Mouse (Mus musculus) G1E (cell line): ENCODE data around the gene R3hcc1l. TPM values are rescaled to one million over a fixed set of nuclear protein-coding genes. Genes with fewer than 3 reads are reported as not detected.

ENCODE experiments used
- ATAC-seq: 2 replicates; pipeline ENCODE4 v1.8.0; 2016; ENCODE audit warnings: mild to moderate bottlenecking; ENCODE audit not compliant: insufficient number of reproducible peaks, poor library complexity, low FRiP score, severe bottlenecking; ENCODE audit errors: extremely low read depth
- DNase-seq: peaks from one replicate; pipeline ENCODE4 v3.0.0; 2012; ENCODE audit warnings: low spot score
- H3K27me3 ChIP-seq: 2 replicates; pipeline ENCODE4 v1.6.1; 2012; ENCODE audit warnings: mild to moderate bottlenecking, low read length, inconsistent platforms; ENCODE audit not compliant: insufficient read depth
- H3K36me3 ChIP-seq: replicated peaks from 2 replicates; pipeline ENCODE3; 2012; ENCODE audit warnings: mild to moderate bottlenecking, inconsistent platforms
- H3K4me1 ChIP-seq: 2 replicates; pipeline ENCODE4 v1.6.1; 2012; ENCODE audit warnings: low read depth, low read length, inconsistent platforms, mixed read lengths; ENCODE audit not compliant: insufficient read depth
- H3K4me3 ChIP-seq: 2 replicates; pipeline ENCODE4 v1.5.1; 2012; ENCODE audit warnings: low read depth, mild to moderate bottlenecking, inconsistent platforms, low read length, moderate library complexity, mixed read lengths
- H3K9me3 ChIP-seq: replicated peaks from 2 replicates; pipeline ENCODE4 v1.6.1; 2012; ENCODE audit warnings: inconsistent platforms
- CTCF ChIP-seq: IDR thresholded peaks from 2 replicates; pipeline ENCODE4 v1.5.1; 2012; ENCODE audit warnings: low read depth, low read length, inconsistent platforms, mixed read lengths
- GATA1 ChIP-seq: IDR thresholded peaks from 2 replicates; pipeline ENCODE4 v1.6.1; 2012; ENCODE audit warnings: borderline replicate concordance, low read length, inconsistent platforms, mixed read lengths
- GATA2 ChIP-seq: IDR thresholded peaks from 2 replicates; pipeline ENCODE4 v1.6.1; 2012; ENCODE audit warnings: low read depth, low read length, inconsistent platforms, borderline replicate concordance
- POLR2AphosphoS5 ChIP-seq: IDR thresholded peaks from 2 replicates; pipeline ENCODE4 v1.6.1; 2012; ENCODE audit warnings: low read depth, low read length, inconsistent platforms; ENCODE audit not compliant: insufficient replicate concordance
- TAL1 ChIP-seq: conservative IDR thresholded peaks from 2 replicates; pipeline ENCODE4 v1.6.1; 2012; ENCODE audit warnings: low read depth, low read length, inconsistent platforms, mixed read lengths
- polyA plus RNA-seq: library from polyadenylated mRNA; stranded (reverse); fragments of >175 nt; gene quantifications from 2 replicates; pipeline ENCODE4 v1.2.3, GENCODE M21; 2012
- total RNA-seq, 2 experiments: library from RNA; stranded (forward) in 1 of 2; stranded (reverse) in 1 of 2; fragments of 200-1000 nt in 1 of 2; fragments of >200 nt in 1 of 2; fragmentation: Nextera tagmentation in 1 of 2; gene quantifications; 2 replicates each; pipeline ENCODE4 v1.2.3; 2014 to 2017

The R3hcc1l gene
- total and polyA plus RNA-seq, 3 experiments = 1.3 to 46.5 (median 32.3) TPM

GRCm38 (mm10) chr19:42563726-42564270 lies 45.2 kb downstream of the R3hcc1l start:
- Histone ChIP-seq H3K4me1 (peaks cover 2% of the 10 kb centered on the region; the same call in 1 of the 2 replicates), H3K27me3 (no peaks in the 10 kb centered on the region), H3K4me3 (no peak overlapping the region), H3K36me3 (peaks cover 41% of the 10 kb centered on the region), H3K9me3 (no peaks in the 10 kb centered on the region)
- no peak for ATAC-seq
- no peak for TF ChIP-seq CTCF
- TF ChIP-seq POLR2AphosphoS5 = no peak
- TF ChIP-seq TAL1 = no peak
- TF ChIP-seq GATA1 = no peak
- no peak for TF ChIP-seq GATA2
- no peak for DNase-seq

- TF ChIP-seq TAL1 (no peak), CTCF (no peak), GATA1 (no peak), POLR2AphosphoS5 (no peak), GATA2 (no peak)
- Histone ChIP-seq H3K36me3 (peaks cover 50% of the 10 kb centered on the region), H3K9me3 (no peaks in the 10 kb centered on the region), H3K4me3 (no peak overlapping the region), H3K4me1 (peaks cover 2% of the 10 kb centered on the region; the same call in 1 of the 2 replicates), H3K27me3 (no peaks in the 10 kb centered on the region)
- ATAC-seq (no peak), DNase-seq (no peak)
Measured at GRCm38 (mm10) chr19:42566283-42567019, 47.9 kb downstream of the R3hcc1l start.

GRCm38 (mm10) chr19:42567020-42567419 lies 48.5 kb downstream of the R3hcc1l start:
- Histone ChIP-seq H3K4me1 (peaks cover 2% of the 10 kb centered on the region; the same call in 1 of the 2 replicates), H3K9me3 (no peaks in the 10 kb centered on the region), H3K36me3 (peaks cover 49% of the 10 kb centered on the region), H3K4me3 (no peak overlapping the region), H3K27me3 (no peaks in the 10 kb centered on the region)
- ATAC-seq (no peak), DNase-seq (no peak)
- TF ChIP-seq CTCF (no peak), GATA1 (no peak), TAL1 (no peak), GATA2 (no peak), POLR2AphosphoS5 (no peak)

GRCm38 (mm10) chr19:42569076-42569475 lies 50.5 kb downstream of the R3hcc1l start:
- ATAC-seq (no peak), DNase-seq (no peak)
- H3K4me1 ChIP-seq = peaks cover 3% of the 10 kb centered on the region; the same call in 1 of the 2 replicates
- peaks cover 34% of the 10 kb centered on the region for H3K36me3 ChIP-seq
- no peaks in the 10 kb centered on the region for H3K9me3 ChIP-seq
- no peaks in the 10 kb centered on the region for H3K27me3 ChIP-seq
- no peak for TF ChIP-seq TAL1
- no peak overlapping the region for H3K4me3 ChIP-seq

- Histone ChIP-seq H3K27me3 (no peaks in the 10 kb centered on the region), H3K4me1 (peaks cover 11% of the 10 kb centered on the region), H3K4me3 (no peak overlapping the region), H3K36me3 (peaks cover 34% of the 10 kb centered on the region), H3K9me3 (no peaks in the 10 kb centered on the region)
- TF ChIP-seq GATA2 = no peak
- no peak for TF ChIP-seq CTCF
- TF ChIP-seq GATA1 = no peak
- no peak for TF ChIP-seq POLR2AphosphoS5
- TF ChIP-seq TAL1 = no peak
- no peak for ATAC-seq
- no peak for DNase-seq
Measured at GRCm38 (mm10) chr19:42571291-42571690, 52.7 kb downstream of the R3hcc1l start.

- Histone ChIP-seq H3K4me3 (no peak overlapping the region), H3K4me1 (peaks cover 12% of the 10 kb centered on the region), H3K27me3 (no peaks in the 10 kb centered on the region), H3K36me3 (peaks cover 30% of the 10 kb centered on the region), H3K9me3 (no peaks in the 10 kb centered on the region)
- TF ChIP-seq CTCF = no peak
- no peak for TF ChIP-seq POLR2AphosphoS5
- no peak for TF ChIP-seq GATA1
- ATAC-seq = no peak
- no peak for DNase-seq
Measured at GRCm38 (mm10) chr19:42575317-42575716, 56.8 kb downstream of the R3hcc1l start.
